Mouse (Mus musculus) ZHBTc4 (cell line): ENCODE measurements at regions not wholly inside any gene's neighbourhood (a gene's known extent, or its start where the extent isn't known, plus 50 kb on each side); places are given as distances from the start of the nearest gene placed in this dataset.

Source experiments
- DNase-seq: peaks from one replicate; pipeline ENCODE4 v3.0.0-alpha.2; 2011; ENCODE audit warnings: low read depth, low spot score

DNA sequence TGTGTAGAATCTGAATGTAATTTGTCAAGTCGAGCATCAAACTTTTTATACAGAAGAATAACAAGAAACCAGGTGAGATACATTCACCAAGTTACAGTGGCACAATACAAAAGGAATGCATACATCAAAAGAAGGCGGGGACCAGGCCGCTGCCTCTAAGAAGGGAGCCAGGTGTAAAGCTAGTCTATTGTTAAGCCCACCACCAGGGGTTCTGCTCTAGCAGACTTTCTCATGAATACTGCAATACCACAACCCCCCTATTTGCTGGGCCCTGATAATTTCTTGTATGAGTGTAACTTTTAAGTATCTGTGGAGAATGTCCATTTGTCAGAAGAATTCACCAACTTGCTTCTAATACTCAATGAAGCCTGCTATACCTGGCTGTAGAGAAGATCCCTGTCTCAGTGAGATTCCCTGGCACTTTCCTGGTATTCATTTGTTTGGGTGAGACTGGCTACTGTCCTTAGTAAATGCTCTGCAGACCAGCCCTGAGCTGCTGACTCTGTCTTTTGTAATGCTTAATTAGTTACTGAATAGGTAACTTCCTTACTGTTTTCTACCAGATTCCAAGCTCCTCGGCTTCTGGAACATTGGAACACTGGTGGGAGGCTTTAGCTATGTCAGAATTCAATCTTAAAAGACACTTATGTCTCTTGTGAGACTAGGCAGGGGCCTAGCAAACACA, 335.7 kb downstream of the Tbl1xr1 start:
- peak; percentile 76 for DNase-seq

DNA sequence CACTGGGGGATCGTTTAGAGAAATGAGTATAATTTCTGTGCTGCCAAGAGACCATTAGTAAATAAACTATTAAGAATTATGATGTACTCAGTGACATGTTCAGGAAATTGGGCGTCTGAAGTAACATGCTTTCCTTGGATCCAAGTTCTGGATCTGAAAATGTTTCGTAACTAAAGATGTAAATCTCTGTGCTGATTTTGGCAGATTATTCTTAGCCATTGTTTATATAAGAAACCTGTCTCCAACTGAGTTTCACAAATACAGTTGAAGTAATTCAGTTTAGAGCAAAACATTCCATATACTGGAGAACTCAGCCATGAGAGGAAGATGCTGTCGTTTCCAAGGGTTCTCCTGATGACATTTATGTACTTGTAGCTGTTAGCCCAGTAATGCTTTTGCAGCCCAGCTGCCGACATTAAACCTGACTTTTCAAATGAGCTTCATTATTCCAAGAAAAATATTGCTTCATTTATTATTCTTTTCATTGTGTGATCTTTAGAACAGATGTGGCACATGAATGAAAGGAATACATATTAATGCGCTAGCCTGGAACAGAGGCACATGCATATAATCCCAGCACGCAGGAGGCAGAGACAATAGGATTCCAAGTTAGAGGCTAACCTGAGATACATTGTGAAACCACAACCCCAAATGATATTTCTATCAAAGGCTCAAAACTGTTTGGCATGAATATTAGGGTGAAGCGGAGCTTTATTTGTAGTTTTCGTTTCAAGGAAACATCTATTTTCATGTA, 361.8 kb downstream of the Tbl1xr1 start:
- DNase-seq = no peak

DNA sequence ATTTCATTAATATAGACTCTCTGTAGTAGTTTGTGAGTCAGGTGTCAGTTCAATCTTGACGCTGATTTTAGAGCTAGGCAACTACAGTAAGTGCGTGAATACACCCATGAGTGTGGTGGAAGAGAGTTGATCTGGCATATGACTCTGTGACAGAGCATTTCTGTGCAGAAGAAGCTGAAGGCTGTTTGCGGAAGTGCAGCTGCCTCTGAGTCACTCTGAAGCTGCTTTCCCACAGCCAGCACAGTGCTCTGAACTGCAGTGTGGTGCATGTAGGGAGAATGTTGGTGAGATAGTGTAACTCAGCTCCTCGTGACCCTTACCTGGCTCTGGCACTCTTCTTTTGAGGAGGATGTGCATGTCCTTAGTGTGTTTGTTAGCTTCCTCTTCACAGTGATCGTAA, 394.1 kb downstream of the Tbl1xr1 start:
- no peak for DNase-seq

DNA sequence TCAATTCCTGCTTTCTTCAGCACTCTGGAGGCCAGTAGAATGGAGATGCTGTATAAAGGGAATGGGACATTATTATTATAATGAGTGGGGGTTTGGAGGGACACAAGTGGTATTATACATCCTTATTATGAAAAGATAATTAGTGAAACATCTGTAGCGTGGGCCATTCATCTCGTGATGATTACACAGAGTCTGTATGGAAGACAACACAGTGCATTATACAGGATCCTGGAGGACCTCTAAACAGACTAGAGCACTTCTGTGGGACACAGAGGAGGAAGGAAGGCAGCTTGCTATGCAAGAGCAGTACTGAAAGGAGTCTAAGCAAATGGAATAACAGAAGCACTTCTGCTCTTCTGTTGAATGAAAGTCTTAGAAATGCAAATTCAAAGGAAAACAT, 416.1 kb downstream of the Tbl1xr1 start:
- DNase-seq = no peak
